Mouse (Mus musculus) liver, adult (tissue): ENCODE measurements around the gene A930009A15Rik.

ENCODE experiments used
- GATA4 ChIP-seq: IDR thresholded peaks from 2 replicates; pipeline ENCODE4 v1.6.1; 2014; ENCODE audit warnings: mild to moderate bottlenecking, low read length; ENCODE audit not compliant: insufficient replicate concordance

A930009A15Rik gene

DNA sequence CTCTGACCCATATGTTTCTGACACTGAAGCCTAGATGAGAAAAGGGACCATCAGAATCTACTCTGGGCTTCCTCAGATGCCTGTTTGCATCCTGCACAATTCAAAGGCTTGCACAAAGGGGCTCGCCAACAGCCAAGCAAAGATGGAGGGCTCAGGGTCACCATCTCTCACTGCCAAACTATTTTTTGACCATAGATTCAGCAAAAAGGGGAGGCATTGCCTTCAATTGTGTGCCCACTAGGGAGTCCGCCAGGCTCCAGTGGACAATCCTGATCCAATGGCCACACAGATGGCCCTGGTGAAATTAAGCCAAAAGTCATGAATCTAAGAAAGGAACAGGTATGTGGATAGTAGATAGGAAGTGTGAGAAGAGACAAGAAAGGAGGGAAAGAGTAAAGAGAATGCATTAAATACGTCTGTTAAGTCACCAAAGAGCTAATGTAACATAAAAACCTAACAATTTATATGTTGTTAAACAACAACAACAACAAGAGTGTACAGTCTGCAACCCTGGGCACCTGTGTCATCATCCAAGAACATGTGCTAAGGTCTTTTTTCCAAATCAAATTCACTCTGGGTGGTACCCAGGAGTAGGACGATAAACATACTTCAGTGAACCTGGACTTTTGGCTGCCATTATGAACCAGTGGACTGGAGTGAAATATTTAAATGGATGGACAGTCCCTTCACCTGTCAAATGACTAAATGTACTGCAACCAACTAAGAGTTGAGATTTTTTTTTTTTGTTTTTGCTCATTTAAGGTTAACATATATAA, 6.7 kb upstream of the A930009A15Rik start:
- TF ChIP-seq GATA4 = no peak

DNA sequence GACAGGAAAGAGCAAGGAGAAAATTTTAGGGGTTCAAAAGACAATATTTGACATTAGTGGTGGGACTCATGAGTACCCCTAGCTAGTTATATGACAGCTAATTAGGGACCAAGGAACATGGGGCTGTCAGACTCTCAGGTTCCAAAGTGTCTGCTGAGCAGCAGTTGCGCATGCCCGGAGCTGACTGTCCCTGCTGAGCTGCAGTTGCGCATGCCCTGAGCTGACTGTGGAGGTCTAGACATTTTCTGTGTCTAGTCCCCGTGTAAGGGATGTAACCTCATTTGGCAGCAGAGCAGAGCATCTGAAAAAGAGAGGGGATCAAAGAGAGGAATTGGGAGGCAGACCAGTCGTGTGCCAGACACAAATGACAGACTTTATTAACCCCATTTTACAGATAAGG, 5.8 kb upstream of the A930009A15Rik start:
- TF ChIP-seq GATA4 = no peak

DNA sequence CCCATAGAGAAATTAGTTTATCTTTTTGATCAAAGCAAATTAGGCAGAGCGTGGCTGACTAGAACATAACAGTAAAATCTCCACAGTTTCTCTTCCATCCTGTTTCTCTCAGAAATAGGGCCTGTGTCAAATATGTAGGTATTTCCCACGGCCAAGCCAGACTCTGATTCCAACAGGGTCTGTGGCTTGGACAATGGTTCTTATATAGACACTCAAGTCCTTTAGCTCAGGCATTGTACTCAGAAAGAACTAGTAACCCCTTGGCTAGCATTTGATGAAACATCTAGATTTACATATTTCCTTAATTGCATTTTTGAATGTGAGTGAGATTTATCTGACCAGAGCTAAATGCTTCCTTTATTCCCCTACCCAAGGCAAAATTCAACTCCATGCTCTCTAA, 791 bp downstream of the A930009A15Rik start:
- TF ChIP-seq GATA4 = no peak

DNA sequence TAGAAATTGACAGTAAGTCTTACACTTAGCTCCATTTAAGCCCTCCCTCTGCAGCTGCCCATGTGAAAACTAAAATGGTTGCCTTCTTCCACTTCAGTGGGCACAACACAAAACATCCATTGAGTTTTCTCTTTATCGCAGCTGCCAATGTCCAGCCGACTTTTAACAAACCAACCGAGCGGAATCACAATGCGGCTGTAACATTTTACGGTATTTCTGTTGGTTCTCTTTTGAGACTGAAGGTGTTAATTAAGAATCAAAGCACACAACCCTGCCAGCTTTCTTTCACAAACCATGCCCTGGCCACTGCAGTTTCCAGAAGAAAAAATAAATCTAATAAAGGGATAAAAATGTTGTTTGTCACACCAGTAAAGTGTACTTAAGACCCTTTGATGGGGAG, 1.5 kb downstream of the A930009A15Rik start:
- no peak for TF ChIP-seq GATA4

DNA sequence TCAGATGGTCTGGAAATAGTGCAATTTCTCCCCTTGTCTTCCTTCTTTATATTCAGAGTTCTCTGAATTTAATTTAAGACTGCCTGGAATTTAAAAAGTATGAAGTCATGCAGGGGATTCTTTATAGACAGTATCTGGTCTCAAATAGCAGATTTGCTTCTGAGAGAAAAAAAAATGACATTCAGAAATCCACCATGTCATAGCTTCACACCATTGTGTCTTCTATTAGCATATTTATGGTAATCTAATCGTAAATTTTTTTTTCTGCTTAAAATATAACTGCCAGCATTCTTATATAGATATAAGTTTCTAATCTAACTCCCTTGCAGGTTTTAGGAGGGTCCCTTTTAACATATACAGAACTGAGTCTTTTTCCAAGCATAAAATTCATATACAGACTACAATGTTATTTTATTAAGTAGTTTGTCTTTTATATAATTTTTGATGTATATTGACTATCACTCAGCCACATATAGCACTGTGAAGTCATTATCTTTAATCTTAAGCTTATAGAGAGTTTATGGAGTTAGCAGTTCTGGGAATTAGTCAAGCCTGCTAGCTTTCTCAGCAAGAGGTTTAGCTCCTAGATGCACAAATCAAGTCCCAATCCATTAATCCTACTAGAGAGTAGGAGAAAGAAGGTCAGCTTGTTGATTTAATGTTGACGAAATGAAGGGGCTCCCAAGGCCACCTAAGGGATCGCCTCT, 2.1 kb downstream of the A930009A15Rik start:
- no peak for TF ChIP-seq GATA4

DNA sequence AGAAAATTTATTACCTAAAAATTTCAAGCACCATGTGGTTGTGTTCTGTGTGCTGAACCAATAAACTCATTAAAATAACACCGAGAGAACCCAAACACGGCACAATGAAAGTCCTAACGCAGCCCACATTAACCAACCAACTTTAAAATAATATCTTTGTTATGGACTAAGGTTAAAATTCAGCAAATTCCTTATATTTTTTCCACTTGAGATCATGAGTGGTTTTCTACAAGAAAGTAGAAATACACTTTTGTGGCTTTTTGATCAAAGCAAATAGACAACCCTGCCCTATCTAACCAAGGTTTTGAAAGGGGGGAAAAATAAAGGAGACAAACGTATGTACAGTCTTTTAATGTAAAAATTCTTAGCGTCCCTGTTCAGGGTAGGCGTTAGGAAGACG, 9.3 kb downstream of the A930009A15Rik start:
- no peak for TF ChIP-seq GATA4

DNA sequence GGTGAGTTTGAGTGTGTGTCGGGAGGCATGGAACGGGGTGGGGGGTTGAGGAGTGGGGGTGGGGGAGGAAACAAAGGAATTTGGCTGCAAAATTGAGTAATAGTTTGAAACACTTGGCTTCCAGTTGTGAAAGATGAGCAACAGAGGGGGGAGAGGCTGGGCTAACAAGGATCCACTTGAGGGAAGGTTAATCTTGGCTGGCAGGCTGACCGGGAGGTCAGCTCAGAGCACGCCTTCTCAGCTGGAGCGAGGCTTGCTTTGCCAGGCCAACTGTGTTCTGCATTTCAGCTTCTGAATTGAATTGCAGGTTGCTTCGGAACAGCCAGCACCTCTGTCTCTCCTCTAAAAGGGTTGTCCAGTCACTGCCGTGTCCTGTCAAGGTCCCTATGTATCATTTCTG, 9.7 kb downstream of the A930009A15Rik start:
- TF ChIP-seq GATA4 = no peak

DNA sequence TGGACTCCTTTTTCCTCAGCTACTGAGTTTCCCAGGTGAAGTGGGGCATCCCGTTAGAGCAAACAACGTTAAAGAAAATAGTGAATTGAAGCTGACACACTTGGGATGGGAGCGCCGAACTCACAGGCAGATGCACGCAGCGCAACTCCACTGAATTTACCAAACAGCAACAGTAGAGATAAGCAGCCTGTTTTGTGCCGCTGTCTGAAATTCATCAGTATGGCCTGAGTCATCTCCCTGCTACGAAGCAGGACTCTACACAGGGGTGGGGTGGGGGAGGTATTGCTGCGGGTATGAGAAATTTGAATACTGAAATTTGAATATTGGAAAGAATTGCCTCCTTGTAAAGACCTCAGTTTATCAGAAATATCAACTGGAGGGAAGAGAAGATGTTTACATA, 12.2 kb downstream of the A930009A15Rik start:
- no peak for TF ChIP-seq GATA4

DNA sequence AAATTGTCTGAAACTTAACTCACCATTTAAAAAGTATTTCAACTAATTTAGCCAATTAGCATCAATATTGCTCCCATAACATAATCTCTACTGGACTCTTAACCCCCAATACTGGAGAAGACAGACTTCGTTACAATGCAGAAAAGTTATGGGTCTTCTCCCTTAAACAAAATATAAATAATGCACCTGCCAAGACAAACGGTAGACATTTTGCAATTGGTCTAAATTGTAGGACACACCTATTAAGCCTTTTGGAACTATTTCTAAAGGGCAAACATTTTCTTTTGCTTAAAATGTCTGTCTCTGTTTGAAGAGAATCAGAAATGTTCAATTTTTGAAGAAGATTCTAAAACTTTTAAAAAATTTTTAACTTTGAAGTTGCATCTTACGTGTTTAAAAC, 13.3 kb downstream of the A930009A15Rik start:
- TF ChIP-seq GATA4 = no peak

DNA sequence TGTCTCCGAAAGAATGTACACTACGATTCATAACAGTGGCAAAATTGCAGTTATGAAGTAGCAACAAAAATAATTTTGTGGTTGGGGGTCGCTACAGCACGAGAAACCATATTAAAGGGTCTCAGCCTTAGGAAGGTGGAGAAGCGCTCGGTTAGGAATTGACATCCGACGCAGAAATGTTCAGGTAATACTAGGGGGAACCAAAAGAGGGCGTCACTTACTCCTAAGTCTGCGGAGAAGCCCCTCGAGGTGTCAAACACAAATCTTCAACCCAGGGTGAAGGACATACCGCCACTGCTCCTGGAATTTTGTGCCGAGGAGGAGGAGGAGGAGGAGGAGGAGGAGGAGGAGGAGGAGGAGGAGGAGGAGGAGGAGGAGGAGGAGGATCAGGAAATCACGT, 14.9 kb downstream of the A930009A15Rik start:
- no peak for TF ChIP-seq GATA4

DNA sequence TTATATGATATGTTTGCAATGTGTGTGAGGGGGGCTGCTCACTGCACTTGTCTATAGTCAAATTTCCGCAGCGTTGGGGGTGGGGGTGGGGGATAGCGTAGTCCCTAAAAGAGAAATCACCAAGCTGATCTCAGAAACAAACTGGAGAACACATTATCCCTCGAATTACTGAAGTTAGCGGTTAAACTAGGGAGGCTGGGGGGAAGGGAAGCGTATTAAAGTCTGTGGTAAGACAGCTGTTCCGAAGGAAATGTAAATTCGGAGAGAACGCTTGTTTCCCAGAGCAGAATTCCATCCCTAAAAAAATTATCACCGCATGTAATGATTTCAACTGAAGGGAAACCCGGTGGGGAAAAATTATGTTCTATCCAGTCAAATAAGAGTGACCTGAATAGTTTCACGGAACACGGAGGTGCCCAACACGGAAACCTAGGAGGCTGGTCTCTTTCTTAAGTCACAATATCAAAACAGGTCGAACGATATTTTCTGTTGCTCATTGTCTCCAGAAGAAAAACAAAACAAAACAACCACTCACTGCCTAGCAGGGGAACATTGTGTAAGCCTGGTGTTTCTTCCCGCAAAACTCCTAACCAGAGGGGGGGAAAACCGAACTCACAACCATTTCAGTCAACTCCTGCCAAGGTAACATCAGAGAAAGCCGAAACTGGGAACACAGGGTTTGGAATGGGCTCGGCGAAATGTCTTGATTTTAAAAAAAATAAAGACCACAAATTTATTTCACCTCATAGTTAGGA, 15.9 kb downstream of the A930009A15Rik start:
- TF ChIP-seq GATA4 = no peak

DNA sequence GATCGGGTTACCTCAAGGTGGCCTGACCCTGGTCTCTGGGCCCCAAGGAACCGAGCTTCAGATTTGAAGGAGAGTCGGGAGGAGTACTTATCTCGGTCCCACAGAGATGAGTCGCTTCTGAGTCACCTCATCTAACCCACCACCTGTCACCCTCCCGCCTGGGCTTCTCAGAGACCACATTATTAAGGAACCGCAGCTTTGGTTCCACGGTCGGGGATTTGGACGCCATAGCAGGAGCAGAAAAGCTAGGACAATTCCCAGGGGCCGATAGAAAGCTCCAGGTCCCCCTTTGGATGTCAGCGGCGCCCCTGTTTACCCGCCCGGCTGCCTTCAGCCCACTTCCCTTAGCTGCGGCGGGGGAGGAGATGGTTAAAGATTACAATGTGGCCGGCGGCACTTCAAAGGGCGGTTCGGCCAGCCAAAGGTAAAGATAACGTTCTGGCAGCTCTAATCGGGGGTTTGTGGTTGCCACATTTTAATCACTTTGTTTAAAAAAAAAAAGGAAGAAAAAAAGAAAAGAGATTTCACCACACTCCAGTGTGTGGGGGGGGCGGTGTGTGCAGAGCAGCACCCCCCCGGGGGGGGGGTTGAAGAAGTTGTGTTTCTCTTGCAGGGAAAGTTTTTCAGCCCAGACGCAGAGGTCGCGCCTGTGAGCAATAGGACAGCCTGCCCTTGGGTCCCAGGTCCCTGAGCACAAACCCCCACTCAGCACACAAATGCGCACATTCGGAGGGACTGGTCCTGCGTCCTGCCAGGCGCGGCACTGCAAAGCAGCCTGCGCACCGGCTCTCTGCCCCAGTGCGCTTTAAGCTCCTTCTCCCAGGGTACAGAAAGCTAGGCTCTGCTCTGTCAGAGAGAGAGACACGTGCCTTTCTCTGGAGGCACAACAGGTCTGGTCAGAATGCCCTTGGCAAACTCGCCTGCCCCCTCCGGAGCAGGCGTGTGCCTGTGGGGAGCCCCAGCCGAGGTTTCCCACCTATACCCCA, 16.8 kb downstream of the A930009A15Rik start:
- TF ChIP-seq GATA4 = peak; percentile 69; the same call in 1 of the 2 replicates

DNA sequence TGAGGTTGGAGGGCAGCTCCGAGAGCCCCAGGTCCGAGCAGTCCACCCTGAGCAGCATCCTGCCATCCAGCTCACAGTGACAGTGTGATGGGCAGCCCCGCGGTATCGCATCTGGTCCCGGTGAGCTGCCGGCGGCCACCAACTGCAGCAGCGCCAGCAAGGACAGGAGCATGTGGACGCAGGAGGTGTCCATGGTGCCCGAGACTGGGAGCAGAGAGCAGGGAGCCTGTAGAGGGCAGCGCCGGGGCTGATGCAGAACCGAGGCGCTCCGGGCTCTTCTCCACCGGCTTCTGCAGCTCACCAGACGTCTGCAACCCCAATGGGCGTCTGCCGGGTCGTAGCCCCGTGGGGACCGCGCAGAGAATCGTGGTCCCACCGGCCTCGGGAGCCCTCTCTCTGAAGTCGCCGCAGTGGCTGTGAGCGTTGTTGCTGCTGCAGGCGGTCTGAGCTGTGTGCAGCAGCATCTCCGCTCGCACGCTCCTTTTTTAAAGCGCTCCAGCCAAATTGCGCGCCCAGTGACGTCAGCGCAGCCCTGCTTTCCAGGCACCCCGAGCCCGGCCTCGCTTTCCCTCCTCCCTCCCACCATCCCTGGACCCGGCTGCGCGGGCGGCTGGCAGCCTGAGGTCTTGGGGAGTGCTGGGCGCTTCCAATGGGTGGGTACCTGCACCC, 17.6 kb downstream of the A930009A15Rik start, which contains the start of gene Lgr5:
Gene Lgr5, minus strand, starts transcription at position 480 of the 669 bp plus-strand sequence.
- TF ChIP-seq GATA4 = no peak

DNA sequence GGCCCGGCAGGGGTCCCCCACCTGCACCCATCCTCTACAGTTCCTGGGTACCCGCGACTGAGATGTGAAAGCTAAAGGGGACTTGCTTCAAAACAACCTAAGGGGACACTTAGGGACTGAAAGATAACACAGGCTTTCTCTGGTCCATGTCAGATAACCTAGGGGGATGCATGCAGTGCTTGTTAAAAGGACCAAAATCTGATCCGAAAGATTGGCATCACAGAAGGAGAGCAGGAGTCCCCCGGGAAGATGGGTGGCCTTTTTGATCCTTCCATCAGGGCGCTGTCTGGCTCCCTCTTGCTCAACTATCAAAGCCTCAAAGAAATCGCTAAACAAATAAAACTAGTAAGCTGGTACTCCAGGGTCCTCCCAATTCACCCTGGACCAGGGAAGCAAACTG, 18.2 kb downstream of the A930009A15Rik start:
- no peak for TF ChIP-seq GATA4
